Mouse (Mus musculus) forebrain, embryonic 16.5 days (tissue): ENCODE results near the gene Madd. TPM values are rescaled to one million over a fixed set of nuclear protein-coding genes. Genes with fewer than 3 reads are reported as not detected.
A peak's percentile ranks its signal among the peaks of the same experiment; 100 is the strongest.

Source experiments
- ATAC-seq: fragments of 200-750 bp; cut with Nextera tagmentation; 2 replicates; pipeline ENCODE4 v1.8.0; 2017; ENCODE audit warnings: mild to moderate bottlenecking, moderate library complexity
- H3K27ac ChIP-seq: fragments of 300-500 bp; sonication (generic); 2 replicates; pipeline ENCODE4 v1.5.1; 2014; ENCODE audit warnings: low read length, control low read depth
- H3K27me3 ChIP-seq: fragments of 300-500 bp; sonication (generic); replicated peaks from 2 replicates; pipeline ENCODE4 v1.6.1; 2014; ENCODE audit warnings: low read length; ENCODE audit not compliant: control insufficient read depth, insufficient read depth
- H3K36me3 ChIP-seq: fragments of 300-500 bp; sonication (generic); 2 replicates; pipeline ENCODE4 v1.6.1; 2014; ENCODE audit not compliant: control insufficient read depth, insufficient read depth
- H3K4me1 ChIP-seq: fragments of 300-500 bp; sonication (generic); replicated peaks from 2 replicates; pipeline ENCODE4 v1.6.1; 2014; ENCODE audit warnings: low read length; ENCODE audit not compliant: control insufficient read depth, insufficient read depth
- H3K4me2 ChIP-seq: fragments of 300-500 bp; sonication (generic); 2 replicates; pipeline ENCODE4 v1.6.1; 2014; ENCODE audit warnings: mild to moderate bottlenecking, low read length, control low read depth
- H3K4me3 ChIP-seq: fragments of 300-500 bp; sonication (generic); replicated peaks from 2 replicates; pipeline ENCODE4 v1.5.1; 2014; ENCODE audit warnings: mild to moderate bottlenecking, low read length, control low read depth
- H3K9ac ChIP-seq: fragments of 300-500 bp; sonication (generic); replicated peaks from 2 replicates; pipeline ENCODE4 v1.6.1; 2014; ENCODE audit warnings: low read depth, low read length, control low read depth
- H3K9me3 ChIP-seq: fragments of 300-500 bp; sonication (generic); 2 replicates; pipeline ENCODE4 v1.6.1; 2016; ENCODE audit warnings: low read length; ENCODE audit not compliant: control insufficient read depth
- WGBS: fragments of 180-500 bp; shearing (Covaris S2); extraction: QIAGEN DNeasy Blood & Tissue Kit; methylation state at CpG from one replicate; pipeline ENCODE4 v1.1.7; 2014; 5-methylcytosine and 5-hydroxymethylcytosine counted together
- polyA plus RNA-seq: library from polyadenylated mRNA; unstranded; fragments of >200 nt; fragmentation: Nextera tagmentation; extraction: Ambion mirVana; gene quantifications from 2 replicates; pipeline ENCODE4 v1.2.1, GENCODE M21; 2015

Madd gene
- 49.3 and 59.4 TPM in 2 replicates for polyA plus RNA-seq

GRCm38 (mm10) chr2:91183711-91184405 is at the start of gene Madd:
TSS of gene Madd (minus strand) at chr2:91183837.
- H3K4me2 ChIP-seq: peak within 1 kb of the TSS; percentile 98
- H3K27ac ChIP-seq: peak within 1 kb of the TSS; percentile 95
- no peaks in the 10 kb centered on the region for H3K27me3 ChIP-seq
- H3K4me3 ChIP-seq: peak within 1 kb of the TSS; percentile 96
- no peaks in the 10 kb centered on the region for H3K36me3 ChIP-seq
- 74% methylated on average over 15 of the region's 15 CpGs for WGBS
- H3K9ac ChIP-seq: peak within 1 kb of the TSS; percentile 83
- no peaks in the 10 kb centered on the region for H3K9me3 ChIP-seq
- H3K4me1 ChIP-seq: peaks cover 28% of the 10 kb centered on the region
- no peak for ATAC-seq

GRCm38 (mm10) chr2:91229735-91230134 is 46.1 kb upstream of the Madd start:
- Histone ChIP-seq H3K27ac (no peak overlapping the region), H3K27me3 (no peaks in the 10 kb centered on the region), H3K4me1 (no peaks in the 10 kb centered on the region), H3K36me3 (peaks cover 3% of the 10 kb centered on the region; the same call in 1 of the 2 replicates), H3K4me2 (no peak overlapping the region), H3K4me3 (no peak overlapping the region), H3K9ac (no peak overlapping the region), H3K9me3 (no peaks in the 10 kb centered on the region)
- ATAC-seq: no peak
- 87% methylated on average over 2 of the region's 2 CpGs for WGBS

GRCm38 (mm10) chr2:91223614-91224013 is 40.0 kb upstream of the Madd start:
- 79% methylated on average over 2 of the region's 2 CpGs for WGBS
- Histone ChIP-seq H3K9ac (no peak overlapping the region), H3K27ac (no peak overlapping the region), H3K27me3 (no peaks in the 10 kb centered on the region), H3K36me3 (no peaks in the 10 kb centered on the region), H3K4me2 (no peak overlapping the region), H3K4me3 (no peak overlapping the region), H3K9me3 (no peaks in the 10 kb centered on the region), H3K4me1 (no peaks in the 10 kb centered on the region)
- no peak for ATAC-seq

GRCm38 (mm10) chr2:91220501-91220900 is 36.9 kb upstream of the Madd start:
- Histone ChIP-seq H3K4me2 (no peak overlapping the region), H3K4me1 (0 out of 2 replicates have a peak, but pooled peaks cover 2% of the 10 kb centered on the region), H3K27me3 (no peaks in the 10 kb centered on the region), H3K9me3 (no peaks in the 10 kb centered on the region), H3K36me3 (no peaks in the 10 kb centered on the region), H3K9ac (no peak overlapping the region), H3K4me3 (no peak overlapping the region), H3K27ac (no peak overlapping the region)
- 98% methylated on average over 3 of the region's 3 CpGs for WGBS
- no peak for ATAC-seq

- no peak for ATAC-seq
- Histone ChIP-seq H3K27ac (no peak overlapping the region), H3K4me2 (no peak overlapping the region), H3K9ac (no peak overlapping the region), H3K36me3 (peaks cover 8% of the 10 kb centered on the region; the same call in 1 of the 2 replicates), H3K9me3 (no peaks in the 10 kb centered on the region), H3K4me3 (no peak overlapping the region), H3K4me1 (0 out of 2 replicates have a peak, but pooled peaks cover 2% of the 10 kb centered on the region), H3K27me3 (no peaks in the 10 kb centered on the region)
- 43% methylated on average over 4 of the region's 4 CpGs for WGBS
These were observed 33.4 kb upstream of the Madd start for GRCm38 (mm10) chr2:91217032-91217431.

GRCm38 (mm10) chr2:91213311-91213710 is 29.7 kb upstream of the Madd start:
- Histone ChIP-seq H3K9me3 (no peaks in the 10 kb centered on the region), H3K4me3 (no peak overlapping the region), H3K9ac (no peak overlapping the region), H3K4me2 (no peak overlapping the region), H3K4me1 (0 out of 2 replicates have a peak, but pooled peaks cover 2% of the 10 kb centered on the region), H3K36me3 (peaks cover 33% of the 10 kb centered on the region), H3K27ac (no peak overlapping the region), H3K27me3 (no peaks in the 10 kb centered on the region)
- ATAC-seq: no peak

GRCm38 (mm10) chr2:91206254-91206775 is 22.7 kb upstream of the Madd start:
- WGBS: 94% methylated on average over 9 of the region's 9 CpGs
- Histone ChIP-seq H3K4me2 (no peak overlapping the region), H3K27me3 (no peaks in the 10 kb centered on the region), H3K9me3 (no peaks in the 10 kb centered on the region), H3K36me3 (peaks cover 32% of the 10 kb centered on the region), H3K4me1 (peaks cover 21% of the 10 kb centered on the region), H3K4me3 (no peak overlapping the region), H3K9ac (no peak overlapping the region), H3K27ac (no peak overlapping the region)
- no peak for ATAC-seq

GRCm38 (mm10) chr2:91202972-91203656 is 19.5 kb upstream of the Madd start:
- Histone ChIP-seq H3K9me3 (no peaks in the 10 kb centered on the region), H3K36me3 (peaks cover 10% of the 10 kb centered on the region; the same call in 1 of the 2 replicates), H3K4me1 (peaks cover 21% of the 10 kb centered on the region), H3K27ac (peak overlapping the region; percentile 93), H3K27me3 (no peaks in the 10 kb centered on the region), H3K4me3 (peak overlapping the region; percentile 92), H3K4me2 (peak overlapping the region; percentile 90), H3K9ac (peak overlapping the region; percentile 93)
- ATAC-seq: no peak
- 11% methylated on average over 20 of the region's 20 CpGs for WGBS

GRCm38 (mm10) chr2:91202222-91202971 is 18.8 kb upstream of the Madd start, which contains the start of the genes Nr1h3 and Acp2:
TSS of gene Nr1h3 (minus strand) at chr2:91202834.
TSS of gene Acp2 (plus strand) at chr2:91202885.
- H3K9me3 ChIP-seq: no peaks in the 10 kb centered on the region
- peaks cover 8% of the 10 kb centered on the region; the same call in 1 of the 2 replicates for H3K36me3 ChIP-seq
- H3K27ac ChIP-seq: peak within 1 kb of the TSS; percentile 93
- H3K27me3 ChIP-seq: no peaks in the 10 kb centered on the region
- peaks cover 21% of the 10 kb centered on the region for H3K4me1 ChIP-seq
- peak within 1 kb of the TSS; percentile 92 for H3K4me3 ChIP-seq
- H3K9ac ChIP-seq: peak within 1 kb of the TSS; percentile 93
- ATAC-seq: peak; percentile 97
- WGBS: 3% methylated on average over 28 of the region's 28 CpGs
- H3K4me2 ChIP-seq: peak within 1 kb of the TSS; percentile 90
